Mouse (Mus musculus): ENCODE measurements around the gene Bpifb9a. TPM values are rescaled to one million over a fixed set of nuclear protein-coding genes. Genes with fewer than 3 reads are reported as not detected.

Bpifb9a gene
- polyA plus RNA-seq, 1 experiment from 2014 or later: not detected

Other genes with a start within 250 kb of the Bpifb9a start
- gene Bpifa2, start 249.6 kb upstream of the Bpifb9a start, polyA plus RNA-seq (2015; fragmentation: Nextera tagmentation; extraction: Ambion mirVana): not detected in 2 replicates
- not detected in 2 replicates for gene Bpifa3, start 127.5 kb upstream of the Bpifb9a start, polyA plus RNA-seq (2015; fragmentation: Nextera tagmentation; extraction: Ambion mirVana)
- gene Bpifa1, start 115.0 kb upstream of the Bpifb9a start, polyA plus RNA-seq (2015; fragmentation: Nextera tagmentation; extraction: Ambion mirVana): 2.2 and 18.2 TPM in 2 replicates
- gene Bpifa5, start 95.2 kb upstream of the Bpifb9a start, polyA plus RNA-seq (2015; fragmentation: Nextera tagmentation; extraction: Ambion mirVana): not detected in 2 replicates
- 0.90 and 1.6 TPM in 2 replicates for gene Bpifb1, start 67.0 kb upstream of the Bpifb9a start, polyA plus RNA-seq (2015; fragmentation: Nextera tagmentation; extraction: Ambion mirVana)
- 1.0 and 1.2 TPM in 2 replicates for gene Bpifb5, start 34.1 kb upstream of the Bpifb9a start, polyA plus RNA-seq (2015; fragmentation: Nextera tagmentation; extraction: Ambion mirVana)
- not detected in 2 replicates for gene Bpifb9b, start 49.4 kb downstream of the Bpifb9a start, polyA plus RNA-seq (2015; fragmentation: Nextera tagmentation; extraction: Ambion mirVana)
- gene Cdk5rap1, start 115.2 kb downstream of the Bpifb9a start, polyA plus RNA-seq (2015; fragmentation: Nextera tagmentation; extraction: Ambion mirVana): 17.8 and 19.8 TPM in 2 replicates
- 8.6 and 10.5 TPM in 2 replicates for gene Snta1, start 150.2 kb downstream of the Bpifb9a start, polyA plus RNA-seq (2015; fragmentation: Nextera tagmentation; extraction: Ambion mirVana)
- gene Cbfa2t2, start 178.6 kb downstream of the Bpifb9a start, polyA plus RNA-seq (2015; fragmentation: Nextera tagmentation; extraction: Ambion mirVana): 33.6 and 37.6 TPM in 2 replicates

Measured in lung, embryonic 15.5 days (tissue).